Mouse (Mus musculus) heart, adult 2 months (tissue): ENCODE data around the gene Pgk1. TPM values are rescaled to one million over a fixed set of nuclear protein-coding genes. Genes with fewer than 3 reads are reported as not detected.
A peak's percentile ranks its signal among the peaks of the same experiment; 100 is the strongest.

Experiments used
- DNase-seq, 2 experiments: peaks; one replicate each; pipeline ENCODE4 v3.0.0; 2021
- H3K27ac ChIP-seq: fragments of 200-600 bp; 2 replicates; pipeline ENCODE4 v1.8.1; 2022
- H3K27me3 ChIP-seq: fragments of 200-500 bp; 2 replicates; pipeline ENCODE4 v1.6.1; 2012; ENCODE audit warnings: mild to moderate bottlenecking, low read length, inconsistent platforms, mixed read lengths; ENCODE audit not compliant: control insufficient read depth, insufficient read depth
- H3K36me3 ChIP-seq: fragments of 200-500 bp; 2 replicates; pipeline ENCODE4 v1.6.1; 2012; ENCODE audit warnings: low read length, inconsistent platforms; ENCODE audit not compliant: control insufficient read depth, insufficient read depth
- H3K4me1 ChIP-seq: fragments of 200-500 bp; 2 replicates; pipeline ENCODE4 v1.6.1; 2011; ENCODE audit warnings: low read length; ENCODE audit not compliant: control insufficient read depth, insufficient read depth
- H3K4me3 ChIP-seq: fragments of 200-600 bp; 2 replicates; pipeline ENCODE4 v1.8.1; 2022
- H3K79me2 ChIP-seq: fragments of 200-500 bp; replicated peaks from 2 replicates; pipeline ENCODE4 v1.6.1; 2012; ENCODE audit warnings: mild to moderate bottlenecking, inconsistent platforms, low read length, moderate library complexity, mixed read lengths; ENCODE audit not compliant: control insufficient read depth, insufficient read depth
- H3K9ac ChIP-seq: fragments of 200-500 bp; 2 replicates; pipeline ENCODE4 v1.6.1; 2012; ENCODE audit warnings: low read depth, mild to moderate bottlenecking, control low read depth, inconsistent platforms, low read length, mixed read lengths
- CTCF ChIP-seq: fragments of 200-600 bp; IDR thresholded peaks from 2 replicates; pipeline ENCODE4 v1.8.1; 2022; ENCODE audit warnings: antibody characterized with exemption, mild to moderate bottlenecking, moderate library complexity
- EP300 ChIP-seq: fragments of 200-500 bp; IDR thresholded peaks from 2 replicates; pipeline ENCODE4 v1.6.1; 2011; ENCODE audit warnings: low read depth, low read length, control low read depth; ENCODE audit not compliant: insufficient read depth
- POLR2A ChIP-seq: fragments of 200-500 bp; IDR thresholded peaks from 2 replicates; pipeline ENCODE4 v1.6.1; 2011; ENCODE audit warnings: mild to moderate bottlenecking, low read depth, low read length, control low read depth; ENCODE audit not compliant: insufficient read depth
- WGBS: fragments of 180-500 bp; shearing (Covaris S2); methylation state at CpG from one replicate; pipeline ENCODE4 v1.1.7; 2018; 5-methylcytosine and 5-hydroxymethylcytosine counted together
- intact Hi-C: fragments of 180-260 bp; cut with DNase I; formaldehyde crosslinking; loops from one replicate; pipeline ENCODE4 v1.15.1; 2025
- polyA plus RNA-seq: library from polyadenylated mRNA; depleted of rRNA; stranded (reverse); fragments of >200 nt; gene quantifications from 2 replicates; pipeline ENCODE4 v1.2.3, GENCODE M21; 2012
- total RNA-seq, 2 experiments: library from RNA; stranded (reverse); gene quantifications; 2 replicates each; pipeline ENCODE4 v1.2.3; 2021

The Pgk1 gene
- total and polyA plus RNA-seq, 3 experiments, result 237 to 456 (median 424) TPM

DNA sequence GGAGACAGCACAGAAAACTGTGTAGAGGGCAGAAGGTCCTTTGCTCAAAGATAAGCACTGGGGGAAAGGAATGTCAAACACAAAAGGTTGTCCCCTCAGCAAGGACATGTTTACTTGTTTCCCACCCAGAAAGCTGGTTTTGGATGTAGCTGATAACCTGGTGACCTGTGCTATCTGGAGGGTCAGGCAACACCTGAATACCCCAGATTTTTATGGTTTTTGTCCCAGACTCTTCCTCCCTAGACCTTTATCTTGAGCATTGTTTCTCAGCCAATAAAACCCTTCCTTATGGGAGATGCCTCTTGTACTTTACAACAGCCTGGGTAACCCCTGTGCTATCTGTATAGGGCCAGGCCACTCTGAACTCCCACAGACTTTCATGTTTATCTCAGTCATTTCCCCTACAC, 32.7 kb upstream of the Pgk1 start:
- no peaks in the 10 kb centered on the region for H3K79me2 ChIP-seq
- DNase-seq, result no peak
- no peak overlapping the region for H3K4me3 ChIP-seq
- no peak for TF ChIP-seq CTCF
- no peak for TF ChIP-seq POLR2A
- no peak for TF ChIP-seq EP300
- H3K4me1 ChIP-seq, result no peaks in the 10 kb centered on the region
- no peak overlapping the region for H3K27ac ChIP-seq
- H3K9ac ChIP-seq, result no peak overlapping the region
- H3K36me3 ChIP-seq, result no peaks in the 10 kb centered on the region
- H3K27me3 ChIP-seq, result no peaks in the 10 kb centered on the region
- intact Hi-C loops, result no loop called here

DNA sequence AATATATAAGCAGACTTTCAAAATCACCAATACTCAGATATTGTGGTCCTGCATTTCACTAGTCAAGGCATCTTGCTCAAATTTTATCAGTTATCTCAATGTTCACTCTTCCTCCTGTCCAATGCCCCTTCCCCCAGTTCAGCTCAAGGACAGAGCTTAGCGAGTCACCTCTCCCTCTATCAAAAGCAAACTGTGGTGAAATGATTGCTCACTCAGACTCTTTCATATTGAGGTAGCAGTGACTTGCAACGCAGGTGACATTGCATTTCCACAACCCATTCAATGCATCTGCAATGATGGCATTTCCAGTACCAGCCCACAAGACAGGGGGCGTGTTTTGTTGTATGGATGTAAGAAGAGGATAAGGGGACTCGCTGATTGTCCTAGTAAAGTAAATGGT, 31.0 kb upstream of the Pgk1 start:
- no peaks in the 10 kb centered on the region for H3K27me3 ChIP-seq
- 75% methylated on average over 4 of the region's 4 CpGs for WGBS
- intact Hi-C loops, result no loop called here

DNA sequence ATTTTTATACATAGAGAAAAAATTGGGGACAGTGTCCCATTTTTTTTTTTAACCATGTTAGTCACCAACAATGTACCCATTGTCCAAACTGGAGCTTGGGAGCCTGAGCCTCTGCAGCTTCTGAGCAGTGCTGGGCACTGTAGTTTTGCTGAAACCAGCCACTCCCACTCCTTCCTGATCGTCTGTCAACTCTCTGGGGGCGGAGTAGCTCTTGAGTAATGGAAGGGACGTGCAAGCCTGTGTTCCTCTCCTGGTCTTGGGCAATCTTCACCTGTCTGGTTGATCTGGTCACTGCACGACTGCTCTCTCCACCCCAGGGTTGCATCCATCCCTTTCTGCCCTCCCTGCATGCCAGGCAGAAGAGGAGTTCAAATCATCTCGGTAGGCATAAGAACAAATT, 22.9 kb upstream of the Pgk1 start:
- no peaks in the 10 kb centered on the region for H3K4me1 ChIP-seq
- no peak for TF ChIP-seq POLR2A
- TF ChIP-seq EP300, result no peak
- no peak for TF ChIP-seq CTCF
- no peak overlapping the region for H3K4me3 ChIP-seq
- H3K79me2 ChIP-seq, result no peaks in the 10 kb centered on the region
- no peaks in the 10 kb centered on the region for H3K27me3 ChIP-seq
- no peak overlapping the region for H3K9ac ChIP-seq
- 46% methylated on average over 5 of the region's 5 CpGs for WGBS
- no peak overlapping the region for H3K27ac ChIP-seq
- no peak for DNase-seq
- intact Hi-C loops, result no loop called here
- H3K36me3 ChIP-seq, result no peaks in the 10 kb centered on the region

More for the DNA sequence above, 31.0 kb upstream of the Pgk1 start:
- Histone ChIP-seq H3K27ac (no peak overlapping the region), H3K4me1 (no peaks in the 10 kb centered on the region), H3K4me3 (no peak overlapping the region), H3K9ac (no peak overlapping the region), H3K79me2 (no peaks in the 10 kb centered on the region), H3K36me3 (no peaks in the 10 kb centered on the region)
- no peak for DNase-seq
- no peak for TF ChIP-seq POLR2A
- no peak for TF ChIP-seq CTCF
- no peak for TF ChIP-seq EP300

DNA sequence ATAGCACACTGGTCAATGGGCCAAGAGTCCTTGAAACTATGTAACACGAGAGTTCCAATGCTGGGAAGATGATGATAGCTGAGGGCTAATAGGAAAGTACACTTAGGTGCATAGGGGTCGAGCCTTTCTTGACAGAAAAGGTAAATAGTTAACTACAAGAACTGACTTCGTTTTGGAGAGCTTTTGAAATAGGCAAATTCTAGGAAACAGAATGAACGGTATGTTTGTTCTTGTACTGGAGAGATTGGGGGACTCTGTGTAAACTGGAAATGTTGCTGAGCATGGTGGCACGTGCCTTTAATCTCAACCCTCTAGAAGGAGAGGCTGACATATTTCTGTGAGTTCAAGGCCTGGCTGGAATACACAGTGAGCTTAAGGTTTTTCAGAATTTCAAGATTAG, 22.3 kb upstream of the Pgk1 start:
- Histone ChIP-seq H3K27me3 (no peaks in the 10 kb centered on the region), H3K9ac (no peak overlapping the region), H3K27ac (no peak overlapping the region), H3K79me2 (no peaks in the 10 kb centered on the region), H3K36me3 (no peaks in the 10 kb centered on the region), H3K4me1 (no peaks in the 10 kb centered on the region), H3K4me3 (no peak overlapping the region)
- intact Hi-C loops, result no loop called here
- DNase-seq, result no peak
- no peak for TF ChIP-seq CTCF
- TF ChIP-seq POLR2A, result no peak
- no peak for TF ChIP-seq EP300
- WGBS, result 68% methylated on average over 5 of the region's 5 CpGs

DNA sequence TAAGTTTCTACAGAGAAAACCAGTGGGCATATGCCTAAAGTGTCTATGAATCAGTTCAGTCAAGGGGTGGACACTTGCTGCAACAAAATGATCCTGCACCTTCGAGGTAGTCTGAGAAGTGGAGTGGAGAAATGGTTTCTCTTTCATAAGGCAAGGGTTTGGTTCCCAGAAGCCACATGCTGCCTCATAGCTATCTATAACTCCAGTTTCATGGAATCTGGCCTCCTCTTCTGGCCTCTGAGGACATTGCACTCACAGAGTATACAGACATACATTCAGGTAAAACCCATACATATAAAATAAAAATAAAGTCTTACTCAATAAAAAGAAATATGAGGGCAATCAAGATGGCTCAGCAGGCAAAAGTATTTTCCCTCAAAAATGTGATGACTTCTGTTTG, 21.8 kb upstream of the Pgk1 start:
- DNase-seq, result no peak
- TF ChIP-seq POLR2A, result no peak
- no peak for TF ChIP-seq EP300
- peak; percentile 35 for TF ChIP-seq CTCF
- no peak overlapping the region for H3K4me3 ChIP-seq
- H3K9ac ChIP-seq, result no peak overlapping the region
- H3K27ac ChIP-seq, result no peak overlapping the region
- no peaks in the 10 kb centered on the region for H3K4me1 ChIP-seq
- no peaks in the 10 kb centered on the region for H3K36me3 ChIP-seq
- intact Hi-C loops, result no loop called here
- no peaks in the 10 kb centered on the region for H3K27me3 ChIP-seq
- H3K79me2 ChIP-seq, result no peaks in the 10 kb centered on the region
- 61% methylated on average over 1 of the region's 1 CpGs for WGBS

DNA sequence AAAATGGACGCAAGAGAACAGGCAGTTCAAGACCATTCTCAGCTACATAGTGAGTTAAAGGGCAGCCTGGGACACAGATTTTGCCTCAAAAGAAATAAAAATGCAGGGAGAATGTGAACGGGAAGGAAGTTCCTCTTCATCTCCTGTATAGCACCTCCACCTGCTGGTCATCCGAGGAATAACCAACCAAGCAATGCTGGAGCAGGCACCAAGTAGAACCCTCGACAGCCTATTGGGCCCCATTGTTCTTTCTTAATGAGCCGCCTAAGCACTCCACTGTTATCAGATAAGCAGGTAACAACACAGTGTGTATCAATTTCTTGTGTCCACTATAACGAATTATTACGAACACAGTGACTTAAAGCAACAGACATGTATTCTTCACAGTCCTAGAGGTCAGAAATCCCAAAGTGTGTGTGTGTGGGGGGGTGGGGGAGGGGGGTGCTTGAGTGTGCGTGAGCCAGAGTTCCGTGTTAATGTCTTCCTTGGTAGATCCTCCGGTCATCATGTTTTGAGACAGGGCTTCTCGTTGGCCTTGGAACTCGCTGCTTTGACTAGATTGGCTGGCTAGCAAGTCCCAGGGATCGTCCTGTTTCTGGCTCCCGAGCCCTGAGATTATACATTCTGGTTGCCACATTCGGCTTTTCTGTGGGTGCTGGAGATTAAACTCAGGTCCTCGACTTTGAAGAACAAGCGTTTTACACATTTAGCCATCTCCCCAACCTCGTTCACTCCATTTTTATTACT, 15.6 kb upstream of the Pgk1 start:
- Histone ChIP-seq H3K9ac (peak overlapping the region; percentile 59; the same call in 1 of the 2 replicates), H3K79me2 (no peaks in the 10 kb centered on the region), H3K4me3 (no peak overlapping the region), H3K27me3 (no peaks in the 10 kb centered on the region), H3K36me3 (no peaks in the 10 kb centered on the region), H3K27ac (no peak overlapping the region), H3K4me1 (no peaks in the 10 kb centered on the region)
- DNase-seq, result peak; percentile 61 to 69
- intact Hi-C loops, result loop anchor here (1.0 kb wide), 1 partner anchor 145 kb away; no protein-coding TSS in a partner anchor
- 25% methylated on average over 18 of the region's 18 CpGs for WGBS
- TF ChIP-seq CTCF (peak; percentile 85), POLR2A (no peak), EP300 (no peak)
